Mouse (Mus musculus) heart, embryonic 15.5 days (tissue): ENCODE measurements at regions not wholly inside any gene's neighbourhood (a gene's known extent, or its start where the extent isn't known, plus 50 kb on each side); places are given as distances from the start of the nearest gene placed in this dataset.

Experiments
- ATAC-seq: fragments of 200-750 bp; cut with Nextera tagmentation; replicated peaks from 2 replicates; pipeline ENCODE4 v1.8.0; 2017; ENCODE audit warnings: low read depth, moderate TSS enrichment; ENCODE audit not compliant: insufficient number of reproducible peaks, insufficient read depth, low FRiP score
- H3K27ac ChIP-seq: fragments of 300-500 bp; sonication (generic); 2 replicates; pipeline ENCODE4 v1.5.1; 2015; ENCODE audit warnings: mild to moderate bottlenecking, inconsistent platforms
- H3K27me3 ChIP-seq: fragments of 300-500 bp; sonication (generic); 2 replicates; pipeline ENCODE4 v1.6.1; 2015; ENCODE audit warnings: inconsistent platforms
- H3K36me3 ChIP-seq: fragments of 300-500 bp; sonication (generic); 2 replicates; pipeline ENCODE4 v1.6.1; 2015; ENCODE audit warnings: mild to moderate bottlenecking, inconsistent platforms
- H3K4me1 ChIP-seq: fragments of 300-500 bp; sonication (generic); replicated peaks from 2 replicates; pipeline ENCODE4 v1.6.1; 2015; ENCODE audit warnings: inconsistent platforms
- H3K4me2 ChIP-seq: fragments of 300-500 bp; sonication (generic); 2 replicates; pipeline ENCODE4 v1.6.1; 2015; ENCODE audit warnings: inconsistent platforms, mild to moderate bottlenecking, moderate library complexity
- H3K4me3 ChIP-seq: fragments of 300-500 bp; sonication (generic); 2 replicates; pipeline ENCODE4 v1.5.1; 2015; ENCODE audit warnings: mild to moderate bottlenecking, inconsistent platforms
- H3K9ac ChIP-seq: fragments of 300-500 bp; sonication (generic); 2 replicates; pipeline ENCODE4 v1.6.1; 2015; ENCODE audit warnings: mild to moderate bottlenecking, inconsistent platforms
- H3K9me3 ChIP-seq: fragments of 300-500 bp; sonication (generic); replicated peaks from 2 replicates; pipeline ENCODE4 v1.6.1; 2016; ENCODE audit warnings: inconsistent platforms
- WGBS: fragments of 180-500 bp; shearing (Covaris S2); methylation state at CpG from one replicate; pipeline ENCODE4 v1.1.7; 2015; ENCODE audit warnings: mixed read lengths; 5-methylcytosine and 5-hydroxymethylcytosine counted together

DNA sequence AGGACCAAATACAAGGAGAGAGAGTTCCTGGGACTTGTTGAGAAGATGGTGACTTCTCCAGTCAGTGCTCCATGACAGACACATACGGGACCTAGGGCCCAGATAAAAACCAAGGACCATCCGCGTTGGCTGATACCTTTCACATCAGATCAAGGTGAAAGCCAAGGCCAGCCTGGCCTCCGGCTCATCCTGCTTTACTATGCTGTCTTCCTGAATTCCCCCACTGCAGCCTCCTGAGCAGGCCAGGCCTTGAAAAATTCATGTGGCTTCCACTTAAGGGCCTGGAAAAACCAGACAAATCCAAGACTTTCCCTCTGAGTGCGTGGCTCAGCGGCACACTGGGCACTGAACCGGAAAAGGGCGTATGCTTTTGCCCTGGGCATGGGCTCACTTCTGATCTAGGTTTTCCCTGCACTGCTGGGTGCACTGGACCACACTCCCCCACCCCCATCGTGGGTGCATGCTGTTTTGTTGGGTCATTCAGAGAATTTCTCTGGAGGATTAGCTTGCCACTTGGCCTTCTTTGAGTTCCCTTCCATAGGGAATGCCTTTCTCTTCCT lies 64.1 kb upstream of the Slc35c1 start:
- H3K4me3 ChIP-seq, result no peak overlapping the region
- H3K9ac ChIP-seq, result no peak overlapping the region
- no peaks in the 10 kb centered on the region for H3K9me3 ChIP-seq
- no peaks in the 10 kb centered on the region for H3K36me3 ChIP-seq
- no peak for ATAC-seq
- H3K27me3 ChIP-seq, result no peaks in the 10 kb centered on the region
- H3K4me1 ChIP-seq, result peaks cover 6% of the 10 kb centered on the region
- H3K27ac ChIP-seq, result no peak overlapping the region
- no peak overlapping the region for H3K4me2 ChIP-seq
- WGBS, result 88% methylated on average over 9 of the region's 9 CpGs

GRCm38 (mm10) chr2:92523321-92523895 lies 63.1 kb upstream of the Slc35c1 start:
- no peak overlapping the region for H3K4me2 ChIP-seq
- WGBS, result 62% methylated on average over 13 of the region's 13 CpGs
- no peak overlapping the region for H3K4me3 ChIP-seq
- H3K27ac ChIP-seq, result no peak overlapping the region
- ATAC-seq, result no peak
- H3K9me3 ChIP-seq, result no peaks in the 10 kb centered on the region
- H3K36me3 ChIP-seq, result no peaks in the 10 kb centered on the region
- H3K27me3 ChIP-seq, result no peaks in the 10 kb centered on the region
- no peak overlapping the region for H3K9ac ChIP-seq
- H3K4me1 ChIP-seq, result 0 out of 2 replicates have a peak, but pooled peaks cover 2% of the 10 kb centered on the region

DNA sequence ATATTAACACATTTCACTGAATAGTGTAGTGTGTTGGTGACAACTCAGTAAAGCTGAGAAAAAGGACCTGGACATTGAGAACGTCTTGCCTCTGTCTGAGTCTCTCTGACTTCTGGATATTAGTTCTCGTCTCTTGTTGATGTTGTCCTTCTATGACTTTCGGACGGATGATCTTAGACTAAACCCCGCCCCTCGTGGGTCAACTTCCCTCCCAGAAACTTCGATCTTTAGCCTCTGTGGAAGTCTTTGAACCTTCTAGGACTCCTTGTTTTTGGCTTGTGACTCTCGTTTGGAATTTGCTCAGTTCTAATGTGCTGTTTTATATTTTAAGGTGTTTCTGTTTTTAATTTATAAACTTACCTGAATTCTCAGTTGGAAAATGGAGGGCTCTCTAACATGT lies 61.2 kb upstream of the Slc35c1 start:
- H3K9me3 ChIP-seq, result no peaks in the 10 kb centered on the region
- 70% methylated on average over 8 of the region's 8 CpGs for WGBS
- H3K4me2 ChIP-seq, result no peak overlapping the region
- no peaks in the 10 kb centered on the region for H3K27me3 ChIP-seq
- no peak overlapping the region for H3K27ac ChIP-seq
- H3K36me3 ChIP-seq, result no peaks in the 10 kb centered on the region
- no peak overlapping the region for H3K4me3 ChIP-seq
- no peak overlapping the region for H3K9ac ChIP-seq
- 0 out of 2 replicates have a peak, but pooled peaks cover 2% of the 10 kb centered on the region for H3K4me1 ChIP-seq
- ATAC-seq, result no peak

GRCm38 (mm10) chr2:92519396-92519795 lies 59.1 kb upstream of the Slc35c1 start:
- no peak for ATAC-seq
- 73% methylated on average over 8 of the region's 8 CpGs for WGBS
- H3K9me3 ChIP-seq, result no peaks in the 10 kb centered on the region
- H3K27ac ChIP-seq, result no peak overlapping the region
- H3K9ac ChIP-seq, result no peak overlapping the region
- no peaks in the 10 kb centered on the region for H3K27me3 ChIP-seq
- no peaks in the 10 kb centered on the region for H3K4me1 ChIP-seq
- H3K36me3 ChIP-seq, result no peaks in the 10 kb centered on the region
- no peak overlapping the region for H3K4me3 ChIP-seq
- H3K4me2 ChIP-seq, result no peak overlapping the region

DNA sequence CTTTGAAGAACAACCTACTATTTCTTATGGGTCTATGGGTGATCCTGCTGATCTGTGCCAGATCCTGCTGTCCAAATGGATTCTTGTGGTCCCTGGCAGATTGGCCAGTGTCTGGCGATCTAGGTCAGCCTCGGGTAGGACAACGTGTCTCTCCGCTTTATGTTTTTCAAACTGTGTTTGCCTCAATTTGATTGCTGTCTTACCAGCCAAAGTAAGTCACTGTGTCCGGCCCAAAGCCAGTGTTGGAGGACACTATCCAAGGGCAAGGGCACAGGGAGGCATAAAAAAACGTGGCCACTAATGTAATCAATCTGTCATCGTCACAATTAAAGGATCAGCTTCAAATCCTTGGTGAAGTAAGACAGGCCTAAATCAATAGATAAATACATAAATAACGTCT lies 58.6 kb upstream of the Slc35c1 start:
- Histone ChIP-seq H3K27ac (no peak overlapping the region), H3K4me1 (no peaks in the 10 kb centered on the region), H3K4me2 (no peak overlapping the region), H3K9me3 (no peaks in the 10 kb centered on the region), H3K36me3 (no peaks in the 10 kb centered on the region), H3K9ac (no peak overlapping the region), H3K27me3 (no peaks in the 10 kb centered on the region), H3K4me3 (no peak overlapping the region)
- ATAC-seq, result no peak
- WGBS, result 75% methylated on average over 8 of the region's 8 CpGs

- Histone ChIP-seq H3K4me3 (no peak overlapping the region), H3K9ac (no peak overlapping the region), H3K4me1 (no peaks in the 10 kb centered on the region), H3K9me3 (peaks cover 2% of the 10 kb centered on the region; the same call in 1 of the 2 replicates), H3K36me3 (no peaks in the 10 kb centered on the region), H3K4me2 (no peak overlapping the region), H3K27me3 (no peaks in the 10 kb centered on the region), H3K27ac (no peak overlapping the region)
- 46% methylated on average over 6 of the region's 6 CpGs for WGBS
- ATAC-seq, result no peak
Measured at GRCm38 (mm10) chr2:92514961-92515360, 54.6 kb upstream of the Slc35c1 start.

DNA sequence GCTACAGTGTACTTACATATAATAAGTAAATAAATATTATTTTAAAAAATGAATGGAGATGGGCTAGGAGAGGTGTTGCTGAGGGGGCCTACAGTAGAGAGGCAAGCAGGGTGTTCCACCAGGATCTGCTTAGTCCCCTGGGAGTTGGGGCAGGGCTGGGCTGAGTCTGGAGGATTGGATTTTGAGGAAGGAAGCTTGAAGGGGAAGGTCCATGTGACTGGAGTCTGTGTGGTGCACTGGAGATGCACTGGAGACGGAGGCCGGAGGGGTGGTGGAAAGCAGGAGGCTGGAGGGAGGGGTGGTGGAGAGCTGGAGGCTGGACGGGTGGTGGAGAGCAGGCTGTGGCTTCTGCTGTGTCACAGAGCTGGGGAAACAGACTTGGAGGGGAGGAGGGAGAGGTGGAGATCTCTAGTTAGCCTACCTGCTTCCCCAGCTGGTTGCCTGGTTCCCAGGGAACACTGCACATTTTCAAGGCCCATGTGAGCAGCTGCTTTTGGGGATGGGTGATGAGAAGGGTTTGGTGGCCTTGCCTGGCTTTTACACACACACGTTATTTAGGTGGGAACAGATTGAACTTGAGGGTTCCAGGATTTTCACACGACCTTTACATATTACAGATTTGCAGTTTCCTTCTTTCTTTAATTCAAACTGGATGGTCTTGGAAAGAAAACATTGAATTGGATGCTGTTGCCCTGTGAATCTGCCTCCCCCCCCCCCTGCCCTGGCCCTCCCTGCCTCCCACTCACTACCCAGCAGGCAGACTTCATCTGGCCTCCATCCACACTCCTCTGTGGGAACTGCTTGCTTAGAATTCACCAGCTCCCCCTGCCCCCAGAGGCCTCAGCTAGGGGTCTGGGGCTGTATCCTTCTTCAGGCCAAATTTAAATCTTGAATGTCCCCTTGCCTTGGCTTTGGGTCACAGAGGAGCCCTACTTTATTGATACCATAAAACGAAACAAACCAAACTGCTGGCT lies 51.7 kb upstream of the Slc35c1 start:
- no peak overlapping the region for H3K9ac ChIP-seq
- H3K4me2 ChIP-seq, result no peak overlapping the region
- H3K4me3 ChIP-seq, result no peak overlapping the region
- H3K9me3 ChIP-seq, result peaks cover 5% of the 10 kb centered on the region; the same call in 1 of the 2 replicates
- WGBS, result 62% methylated on average over 6 of the region's 6 CpGs
- H3K27ac ChIP-seq, result no peak overlapping the region
- H3K36me3 ChIP-seq, result no peaks in the 10 kb centered on the region
- no peaks in the 10 kb centered on the region for H3K27me3 ChIP-seq
- no peaks in the 10 kb centered on the region for H3K4me1 ChIP-seq
- ATAC-seq, result no peak
